Mouse (Mus musculus) cerebellum, postnatal 4 days (tissue): ENCODE measurements at regions not wholly inside any gene's neighbourhood (a gene's known extent, or its start where the extent isn't known, plus 50 kb on each side); places are given as distances from the start of the nearest gene placed in this dataset.

Experiments used
- DNase-seq, 2 experiments: peaks; one replicate each; pipeline ENCODE4 v3.0.0; 2022; ENCODE audit warnings: low spot score in 2 of 2, mixed read lengths in 1 of 2

- DNase-seq: no peak
Observed at GRCm38 (mm10) chr17:51683318-51683717, 149.8 kb downstream of the Satb1 start.

- no peak for DNase-seq
Observed at GRCm38 (mm10) chr17:51682368-51682767, 150.7 kb downstream of the Satb1 start.

- DNase-seq: no peak
Observed at GRCm38 (mm10) chr17:51677451-51677850, 155.6 kb downstream of the Satb1 start.

- no peak for DNase-seq
Observed at GRCm38 (mm10) chr17:51658408-51658807, 174.7 kb downstream of the Satb1 start.

- no peak for DNase-seq
Observed at GRCm38 (mm10) chr17:51653881-51654280, 179.2 kb downstream of the Satb1 start.

DNA sequence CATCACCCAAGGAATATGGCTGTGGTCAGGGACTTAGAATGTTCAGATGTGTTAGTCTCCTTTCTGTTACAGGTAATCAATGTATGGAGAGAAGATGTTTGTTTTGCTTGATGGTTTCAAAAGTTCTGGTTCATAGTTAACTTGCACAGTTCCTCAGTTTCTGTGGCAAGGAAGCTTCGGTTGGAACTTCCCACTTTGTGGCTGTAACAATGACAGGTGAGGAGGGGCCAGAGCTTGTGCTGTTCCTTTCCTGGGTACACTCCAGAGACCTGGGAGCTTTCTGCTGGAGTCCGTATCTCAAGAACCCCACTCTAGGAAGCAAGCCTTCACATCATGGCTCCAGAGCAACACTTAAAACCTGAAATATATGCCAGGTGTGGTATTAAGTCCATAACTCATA, 181.2 kb downstream of the Satb1 start:
- no peak for DNase-seq

- DNase-seq: no peak
Observed at GRCm38 (mm10) chr17:51649213-51649815, 183.8 kb downstream of the Satb1 start.

GRCm38 (mm10) chr17:51646416-51646815, 186.7 kb downstream of the Satb1 start:
- no peak for DNase-seq

DNA sequence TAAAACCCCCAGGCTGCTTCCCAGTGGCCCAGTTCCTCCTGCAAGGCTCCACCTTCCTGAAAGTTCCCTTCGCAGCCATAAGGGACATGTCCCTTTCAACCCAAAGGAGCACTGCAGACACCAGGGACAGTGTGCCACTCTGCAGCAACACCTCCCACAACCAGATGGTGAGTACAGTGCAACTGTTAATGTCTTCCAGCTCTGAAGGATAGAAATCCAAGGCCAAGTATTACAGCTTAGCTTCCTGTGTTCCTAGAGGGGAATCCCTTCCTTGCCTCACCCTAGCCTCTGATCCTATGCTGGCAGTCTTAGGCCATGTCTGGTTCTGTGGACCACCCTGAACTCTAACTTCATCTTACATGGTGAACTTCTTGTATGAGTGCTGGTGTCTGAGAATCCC, 187.2 kb downstream of the Satb1 start:
- DNase-seq: no peak

DNA sequence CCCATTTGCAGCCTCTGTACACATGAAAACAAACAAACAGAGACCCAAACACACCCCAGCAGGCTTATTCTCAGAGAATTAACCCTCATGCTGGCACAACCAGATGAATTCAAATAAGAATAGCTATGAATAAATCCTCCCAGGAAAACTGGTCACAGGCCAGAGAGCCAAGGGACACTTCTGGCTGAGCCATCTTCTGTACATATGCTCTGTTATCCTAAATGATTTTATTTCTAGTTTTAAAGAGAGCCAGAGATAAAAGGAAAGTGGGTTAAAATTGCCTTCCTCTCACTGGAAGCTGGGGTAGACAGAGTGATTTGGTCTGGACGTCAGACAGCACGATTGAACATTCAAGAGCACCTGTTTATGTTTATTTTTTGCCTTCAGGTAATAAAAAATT, 190.4 kb downstream of the Satb1 start:
- no peak for DNase-seq

DNA sequence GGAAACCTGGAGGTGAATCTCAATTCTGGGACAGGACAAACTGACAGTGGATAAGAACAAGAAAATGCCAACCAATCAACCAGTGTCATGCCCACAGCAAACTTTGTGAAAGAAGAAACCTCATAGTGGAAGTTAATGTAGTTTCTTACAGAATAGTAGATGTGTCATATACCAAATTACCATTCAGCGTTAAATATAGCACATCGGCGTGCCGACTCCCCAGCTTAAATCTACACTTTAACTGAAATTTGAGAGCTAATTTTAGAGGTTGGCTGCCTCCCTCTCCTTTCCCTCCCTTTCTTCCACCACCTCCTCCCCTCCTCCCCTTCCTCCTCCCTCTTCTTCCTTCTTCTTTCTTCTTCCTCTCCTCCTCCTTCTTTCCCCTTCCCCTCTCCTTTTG, 197.2 kb downstream of the Satb1 start:
- DNase-seq: no peak

- no peak for DNase-seq
Observed at GRCm38 (mm10) chr17:51631574-51631973, 201.5 kb downstream of the Satb1 start.

DNA sequence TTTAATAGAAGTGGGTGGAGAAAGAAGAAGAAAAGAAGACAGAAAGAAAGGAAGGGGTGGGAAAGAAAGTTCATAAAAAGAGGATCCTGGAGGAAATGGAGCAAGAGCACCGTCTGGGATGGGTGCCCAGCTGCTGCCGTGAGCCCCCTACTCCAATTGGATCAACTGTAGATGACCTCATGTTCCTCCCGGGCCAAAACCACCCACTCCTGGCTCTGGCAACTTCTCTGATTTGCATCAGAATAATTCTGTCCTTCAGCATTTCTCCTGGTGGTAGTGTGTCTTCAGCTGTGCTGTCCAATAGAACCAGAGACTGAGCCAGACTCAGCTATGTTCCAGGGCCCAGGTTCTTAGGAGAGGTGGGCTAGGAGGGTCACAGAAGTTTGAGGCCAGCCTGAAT, 212.6 kb downstream of the Satb1 start:
- DNase-seq: no peak

- no peak for DNase-seq
Observed at GRCm38 (mm10) chr17:51585263-51585662, 247.8 kb downstream of the Satb1 start.

DNA sequence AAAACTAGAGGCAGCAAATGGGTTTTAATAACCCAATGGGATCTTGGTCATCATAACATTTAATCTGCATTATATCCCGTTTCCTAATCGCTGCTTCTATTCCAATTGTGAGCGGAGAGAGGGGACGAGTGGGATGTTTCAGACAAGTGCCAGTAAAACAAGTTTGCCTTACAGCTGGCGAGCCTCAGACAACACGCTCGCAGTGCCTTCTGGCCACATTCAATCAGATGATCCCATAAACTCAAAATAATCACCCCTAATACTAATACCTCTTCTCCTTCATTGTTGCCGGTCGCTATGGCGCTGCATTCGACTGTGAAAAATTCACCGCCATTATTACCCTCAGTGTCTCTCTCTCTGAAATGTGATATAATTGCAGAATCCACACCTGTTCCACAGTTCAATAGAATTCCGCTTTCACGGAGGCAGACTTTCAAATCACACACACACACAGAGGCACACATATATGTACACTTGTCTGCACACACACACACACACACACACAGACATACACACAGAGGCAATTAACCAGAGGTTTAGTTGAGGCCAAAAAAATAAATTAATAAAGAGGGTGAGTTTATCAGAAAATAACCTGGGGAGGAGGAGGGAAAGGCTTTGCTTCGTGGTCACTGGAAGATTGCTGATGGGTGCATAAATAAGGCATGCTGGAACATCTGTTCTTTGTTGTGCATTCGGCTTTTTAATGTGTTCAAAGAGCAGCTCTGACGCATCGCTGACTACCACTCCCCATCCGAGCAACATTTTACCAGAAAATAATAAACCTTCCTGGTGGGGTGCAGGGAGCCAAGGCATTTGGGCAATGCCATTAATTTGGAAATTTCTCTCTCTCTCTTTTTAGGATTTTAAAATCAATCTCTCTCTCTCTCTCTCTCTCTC, 248.9 kb downstream of the Satb1 start:
- DNase-seq: no peak

GRCm38 (mm10) chr17:51583277-51583676, 249.8 kb downstream of the Satb1 start:
- DNase-seq: no peak

GRCm38 (mm10) chr17:51555854-51556253, 277.2 kb downstream of the Satb1 start:
- no peak for DNase-seq

GRCm38 (mm10) chr17:51554446-51554845, 278.6 kb downstream of the Satb1 start:
- DNase-seq: no peak

GRCm38 (mm10) chr17:51552277-51553015, 280.6 kb downstream of the Satb1 start:
- DNase-seq: no peak

DNA sequence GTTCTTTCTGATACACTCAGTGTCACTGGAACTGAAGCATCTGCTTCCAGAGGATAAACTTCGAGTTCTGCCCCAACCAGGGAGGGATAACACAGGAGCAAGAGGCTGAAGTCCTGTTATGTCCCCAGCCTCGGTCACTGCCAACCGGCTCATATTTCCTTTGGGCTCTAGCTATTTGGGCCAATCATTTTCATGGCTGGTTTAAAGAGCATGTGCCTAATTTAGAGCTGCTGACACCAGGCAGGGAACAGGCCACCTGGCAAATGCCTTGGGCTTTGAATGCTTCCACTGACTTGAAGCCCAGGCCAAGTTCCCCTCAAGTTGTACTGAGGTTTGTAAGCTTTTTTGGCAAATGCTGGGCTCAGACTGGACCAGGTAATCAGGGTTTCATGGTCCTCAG, 286.1 kb downstream of the Satb1 start:
- DNase-seq: no peak

GRCm38 (mm10) chr17:51542544-51542943, 290.5 kb downstream of the Satb1 start:
- no peak for DNase-seq

DNA sequence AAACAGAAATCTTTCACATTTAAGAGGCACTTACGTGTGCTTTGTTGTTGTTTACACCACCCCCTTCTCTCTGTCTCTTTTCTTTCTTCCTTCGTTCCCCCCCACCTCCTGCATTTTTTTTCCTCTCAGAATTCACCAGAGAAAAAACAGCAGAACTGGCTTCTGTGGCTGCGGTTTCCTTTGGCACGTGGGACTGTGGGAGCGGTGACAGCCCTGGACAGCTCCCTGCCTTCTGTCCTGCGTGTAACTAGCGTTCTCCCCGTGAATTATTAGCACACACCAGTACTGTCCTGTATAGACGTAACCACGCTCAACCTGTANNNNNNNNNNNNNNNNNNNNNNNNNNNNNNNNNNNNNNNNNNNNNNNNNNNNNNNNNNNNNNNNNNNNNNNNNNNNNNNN, 298.4 kb downstream of the Satb1 start:
- DNase-seq: no peak

DNA sequence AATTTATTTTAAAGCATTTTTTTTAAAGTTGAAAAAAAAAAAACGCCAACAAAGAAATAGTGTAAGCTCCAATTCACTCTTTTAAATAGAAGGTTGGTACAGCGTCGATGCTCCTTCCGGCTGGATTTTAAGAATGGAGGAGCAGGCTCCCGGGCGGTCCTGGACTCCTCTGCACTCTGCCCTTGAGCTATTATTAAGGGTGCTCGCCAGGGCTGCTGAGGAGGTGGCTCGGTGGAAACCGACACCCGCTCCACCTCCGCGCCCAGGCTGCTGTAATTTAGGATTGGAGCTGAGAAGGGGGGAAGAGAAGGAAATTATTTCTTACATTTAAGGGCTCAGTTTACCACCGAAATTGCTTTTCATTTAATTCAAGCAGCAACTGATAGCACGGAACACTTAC, 298.8 kb downstream of the Satb1 start:
- no peak for DNase-seq
